Mouse (Mus musculus) heart, postnatal 0 days (tissue): ENCODE results near the gene Abhd12b.

Experiments
- CTCF ChIP-seq: IDR thresholded peaks from 2 replicates; pipeline ENCODE4 v1.5.1; 2016; ENCODE audit warnings: antibody characterized with exemption, control low read depth, low read depth
- EP300 ChIP-seq: IDR thresholded peaks from 2 replicates; pipeline ENCODE4 v1.6.1; 2016; ENCODE audit warnings: antibody characterized with exemption, low read depth

- TF ChIP-seq CTCF (peak; percentile 9; the same call in 1 of the 2 replicates), EP300 (no peak)
These were observed 24.8 kb upstream of the Abhd12b start for GRCm38 (mm10) chr12:70129105-70129504.
